Comparison of ENCODE assay signal across 8 mouse cellular contexts in the genomic region with DNA sequence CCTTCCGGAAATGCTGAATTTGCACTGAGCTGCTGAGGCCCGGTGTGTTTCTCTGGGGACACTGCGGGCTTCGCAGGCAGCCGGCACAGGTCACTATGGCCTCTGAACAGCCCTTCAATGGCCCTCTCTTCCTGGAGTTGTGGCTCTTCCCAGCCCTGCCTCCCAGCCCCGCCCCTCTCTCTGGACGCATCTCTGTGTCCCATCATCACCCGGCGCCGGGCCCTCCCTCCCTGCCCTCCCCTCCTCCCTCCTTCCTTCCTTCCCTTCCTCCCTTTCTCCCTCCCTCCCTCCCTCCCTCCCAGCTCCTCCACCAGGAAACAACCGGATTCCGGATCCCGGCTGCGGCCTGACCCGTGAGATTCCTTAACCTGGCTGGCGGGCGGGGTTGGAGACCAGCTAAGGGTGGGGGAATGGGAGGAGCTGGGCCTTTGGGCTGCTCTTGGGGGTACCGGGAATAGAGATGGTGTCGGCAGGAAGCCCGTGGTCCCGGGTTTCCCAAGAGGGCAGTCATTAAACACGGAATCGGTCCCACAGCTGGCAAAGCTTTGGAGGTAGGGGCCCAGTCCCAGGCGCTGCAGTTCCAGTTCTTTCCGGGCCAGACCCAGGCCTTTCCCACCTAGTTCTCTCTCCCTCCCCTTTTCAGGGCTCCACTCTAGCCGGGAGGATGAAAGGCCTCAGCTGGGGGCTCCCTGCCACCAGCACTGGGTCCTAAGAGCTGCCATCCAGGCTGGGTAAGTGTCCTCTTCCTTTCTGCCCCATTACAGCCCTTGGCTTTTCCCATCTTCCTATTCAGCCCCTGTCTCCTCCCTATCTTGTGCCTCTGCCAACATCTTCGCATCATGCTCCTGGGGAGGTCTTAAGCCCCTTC. TPM values are rescaled to one million over a fixed set of nuclear protein-coding genes. Genes with fewer than 3 reads are reported as not detected.
DNase-seq lines count a peak whose midpoint lies in the region; ATAC-seq lines count a peak whose summit lies in the region.

Gene Bcl2l2, plus strand, starts transcription at position 224 of the 868 bp plus-strand sequence.
Gene Gm20521, plus strand, starts transcription at position 288 of the 868 bp plus-strand sequence.

- no peaks in the 10 kb centered on the region for H3K9me3 ChIP-seq in embryonic facial prominence, embryonic 10.5 days
- no peaks in the 10 kb centered on the region for H3K9me3 ChIP-seq in intestine, embryonic 16.5 days (ENCODE audit: control insufficient read depth, low read length)
- no peaks in the 10 kb centered on the region for H3K9me3 ChIP-seq in limb, embryonic 11.5 days (ENCODE audit: control insufficient read depth, low read length)
- no peaks in the 10 kb centered on the region for H3K9me3 ChIP-seq in midbrain, embryonic 11.5 days (ENCODE audit: control insufficient read depth, low read length)

- peak; percentile 97 for ATAC-seq in granulocyte monocyte progenitor cell, adult 5-6 weeks (replicated peaks; ENCODE audit: poor library complexity, severe bottlenecking)
- ATAC-seq in intestine, embryonic 16.5 days: peak; percentile 94
- peak; percentile 81 for ATAC-seq in limb, embryonic 11.5 days (ENCODE audit: insufficient number of reproducible peaks, low FRiP score, low TSS enrichment, low read depth)
- peak; percentile 93 for ATAC-seq in midbrain, embryonic 11.5 days (ENCODE audit: low FRiP score)

- H3K27ac ChIP-seq in embryonic facial prominence, embryonic 10.5 days (replicated peaks): peak within 1 kb of the TSS; percentile 92
- peak within 1 kb of the TSS; percentile 95 for H3K27ac ChIP-seq in intestine, embryonic 16.5 days (ENCODE audit: low read length)
- H3K27ac ChIP-seq in limb, embryonic 11.5 days (replicated peaks; ENCODE audit: low read depth, low read length): peak within 1 kb of the TSS; percentile 72
- H3K27ac ChIP-seq in midbrain, embryonic 11.5 days (ENCODE audit: low read depth, low read length): peak within 1 kb of the TSS; percentile 55

- 1% methylated on average over 27 of the region's 27 CpGs for WGBS in embryonic facial prominence, embryonic 10.5 days
- WGBS in intestine, embryonic 16.5 days: under 1% methylated on average over 27 of the region's 27 CpGs
- WGBS in limb, embryonic 11.5 days: 1% methylated on average over 27 of the region's 27 CpGs
- under 1% methylated on average over 27 of the region's 27 CpGs for WGBS in midbrain, embryonic 11.5 days

- peaks cover 31% of the 10 kb centered on the region for H3K4me1 ChIP-seq in embryonic facial prominence, embryonic 10.5 days
- H3K4me1 ChIP-seq in intestine, embryonic 16.5 days (ENCODE audit: control insufficient read depth, insufficient read depth, low read length): peaks cover 21% of the 10 kb centered on the region
- H3K4me1 ChIP-seq in limb, embryonic 11.5 days (ENCODE audit: control insufficient read depth, insufficient read depth, low read length): peaks cover 9% of the 10 kb centered on the region
- H3K4me1 ChIP-seq in midbrain, embryonic 11.5 days (ENCODE audit: control insufficient read depth, insufficient read depth, low read length): peaks cover 14% of the 10 kb centered on the region

- peak within 1 kb of the TSS; percentile 77 for H3K4me2 ChIP-seq in intestine, embryonic 16.5 days (ENCODE audit: low read depth, low read length)
- H3K4me2 ChIP-seq in limb, embryonic 11.5 days (ENCODE audit: low read depth, severe bottlenecking): peak within 1 kb of the TSS; percentile 66
- peak within 1 kb of the TSS; percentile 69 for H3K4me2 ChIP-seq in midbrain, embryonic 11.5 days

- peaks cover 26% of the 10 kb centered on the region for H3K36me3 ChIP-seq in embryonic facial prominence, embryonic 10.5 days (replicated peaks)
- peaks cover 4% of the 10 kb centered on the region; the same call in 1 of the 2 replicates for H3K36me3 ChIP-seq in intestine, embryonic 16.5 days (ENCODE audit: control insufficient read depth, insufficient read depth, low read length)
- no peaks in the 10 kb centered on the region for H3K36me3 ChIP-seq in limb, embryonic 11.5 days (ENCODE audit: control insufficient read depth, insufficient read depth, low read length)
- no peaks in the 10 kb centered on the region for H3K36me3 ChIP-seq in midbrain, embryonic 11.5 days (ENCODE audit: control insufficient read depth, insufficient read depth, low read length)

- DNase-seq in left cerebral cortex, adult 18-20 months (ENCODE audit: low spot score in 2 of 2): peak; percentile 71 to 77
- no peak for DNase-seq in left cerebral cortex, adult 11 months (ENCODE audit: low spot score)
- peak; percentile 94 for DNase-seq in embryonic facial prominence, embryonic 10.5 days (ENCODE audit: low spot score)
- DNase-seq in limb, embryonic 11.5 days (ENCODE audit: low spot score): peak; percentile 83
- peak; percentile 98 for DNase-seq in midbrain, embryonic 11.5 days (ENCODE audit: low spot score, missing footprints)
- DNase-seq in skeletal muscle tissue, adult 2 months (ENCODE audit: low read depth, low spot score): peak; percentile 82

- H3K9ac ChIP-seq in intestine, embryonic 16.5 days (ENCODE audit: low read depth, low read length): peak within 1 kb of the TSS; percentile 84
- peak within 1 kb of the TSS; percentile 53 for H3K9ac ChIP-seq in limb, embryonic 11.5 days (ENCODE audit: low read length)
- peak within 1 kb of the TSS; percentile 75 for H3K9ac ChIP-seq in midbrain, embryonic 11.5 days (ENCODE audit: low read length)

- peak within 1 kb of the TSS; percentile 70 for H3K4me3 ChIP-seq in embryonic facial prominence, embryonic 10.5 days
- peak within 1 kb of the TSS; percentile 66 for H3K4me3 ChIP-seq in intestine, embryonic 16.5 days (ENCODE audit: low read length)
- H3K4me3 ChIP-seq in limb, embryonic 11.5 days (ENCODE audit: low read depth, low read length): peak within 1 kb of the TSS; percentile 38
- peak within 1 kb of the TSS; percentile 47 for H3K4me3 ChIP-seq in midbrain, embryonic 11.5 days (ENCODE audit: low read depth, low read length)

- H3K27me3 ChIP-seq in embryonic facial prominence, embryonic 10.5 days (replicated peaks; ENCODE audit: low read depth, poor library complexity, severe bottlenecking): peaks cover 7% of the 10 kb centered on the region
- H3K27me3 ChIP-seq in intestine, embryonic 16.5 days (replicated peaks; ENCODE audit: control insufficient read depth, insufficient read depth, low read length): no peaks in the 10 kb centered on the region
- H3K27me3 ChIP-seq in limb, embryonic 11.5 days (ENCODE audit: control insufficient read depth, insufficient read depth, low read length): no peaks in the 10 kb centered on the region; the same call in 1 of the 2 replicates
- H3K27me3 ChIP-seq in midbrain, embryonic 11.5 days (ENCODE audit: control insufficient read depth, insufficient read depth, low read length): no peaks in the 10 kb centered on the region

RNA-seq across cellular contexts. Expression of gene Bcl2l2, which starts in this region (rescaled TPM):
- total RNA-seq in left cerebral cortex, adult 18-20 months (2021): 100 to 1,000 TPM; 140 to 142 TPM
- polyA plus RNA-seq in embryonic facial prominence, embryonic 10.5 days (2016; fragmentation: Nextera tagmentation; extraction: Ambion mirVana): 2.3 and 2.5 TPM in 2 replicates
- total RNA-seq in granulocyte monocyte progenitor cell, adult 5-6 weeks (2014; fragmentation: Nextera tagmentation): 9.4 and 13.5 TPM in 2 replicates
- total RNA-seq in granulocyte monocyte progenitor cell, adult 5-6 weeks (2017): 9.9 and 10.9 TPM in 2 replicates
- 5.1 and 5.8 TPM in 2 replicates for polyA plus RNA-seq in intestine, embryonic 16.5 days (2015; fragmentation: Nextera tagmentation; extraction: Ambion mirVana)
- 2.1 and 2.2 TPM in 2 replicates for polyA plus RNA-seq in limb, embryonic 11.5 days (2014; fragmentation: Nextera tagmentation; extraction: Ambion mirVana)
- polyA plus RNA-seq in midbrain, embryonic 11.5 days (2014; fragmentation: Nextera tagmentation; extraction: Ambion mirVana): 2.4 and 3.3 TPM in 2 replicates

RNA-seq across cellular contexts. Expression of gene Gm20521, which starts in this region (rescaled TPM):
- total RNA-seq in left cerebral cortex, adult 18-20 months (2021): not detected
- 0.14 and 0.25 TPM in 2 replicates for polyA plus RNA-seq in embryonic facial prominence, embryonic 10.5 days (2016; fragmentation: Nextera tagmentation; extraction: Ambion mirVana)
- not detected in 2 replicates for total RNA-seq in granulocyte monocyte progenitor cell, adult 5-6 weeks (2014; fragmentation: Nextera tagmentation)
- not detected in 2 replicates for total RNA-seq in granulocyte monocyte progenitor cell, adult 5-6 weeks (2017)
- polyA plus RNA-seq in intestine, embryonic 16.5 days (2015; fragmentation: Nextera tagmentation; extraction: Ambion mirVana): 0.49 and 0.76 TPM in 2 replicates
- 0.56 TPM in 1 of 2 replicates, not detected in the other for polyA plus RNA-seq in limb, embryonic 11.5 days (2014; fragmentation: Nextera tagmentation; extraction: Ambion mirVana)
- polyA plus RNA-seq in midbrain, embryonic 11.5 days (2014; fragmentation: Nextera tagmentation; extraction: Ambion mirVana): not detected in 2 replicates

Comparison
In these comparisons a context has a peak if more than half of its experiments do, and no peak if none do; other contexts are left out.
1. RNA of gene Bcl2l2 (total RNA-seq): 140 to 142 TPM in left cerebral cortex, adult 18-20 months; 9.4 to 13.5 TPM in granulocyte monocyte progenitor cell, adult 5-6 weeks; every median in the first group is over 4 times any median in the second.
2. Peak in every context shown above with its lines, with median percentiles within 50 percentile points of each other: H3K27ac ChIP-seq, H3K4me3 ChIP-seq, ATAC-seq, H3K4me2 ChIP-seq and H3K9ac ChIP-seq.